Mouse (Mus musculus) MEL (cell line): ENCODE measurements around the gene Rnpepl1. TPM values are rescaled to one million over a fixed set of nuclear protein-coding genes. Genes with fewer than 3 reads are reported as not detected.

Experiments used
- DNase-seq: peaks from one replicate; pipeline ENCODE4 v3.0.0; 2011; ENCODE audit warnings: low read depth, low spot score
- H3K27ac ChIP-seq: 2 replicates; pipeline ENCODE4 v1.5.1; 2012; ENCODE audit warnings: low read depth, mild to moderate bottlenecking, control low read depth, low read length, moderate library complexity; ENCODE audit not compliant: control insufficient read depth
- H3K27me3 ChIP-seq, 2 experiments: fragments of 150-350 bp in 1 of 2; sonication (generic) in 1 of 2; 2 replicates each; pipeline ENCODE4 v1.6.1; 2012; ENCODE audit warnings: low read length in 2 of 2, mild to moderate bottlenecking in 2 of 2, improper control_type of control experiment in 1 of 2, moderate library complexity in 1 of 2; ENCODE audit not compliant: insufficient read depth in 2 of 2, control insufficient read depth in 1 of 2
- H3K36me3 ChIP-seq, 2 experiments: 2 replicates each; pipeline ENCODE4 v1.6.1; 2012 to 2014; ENCODE audit warnings: low read length in 2 of 2, improper control_type of control experiment in 1 of 2, inconsistent platforms in 1 of 2, mild to moderate bottlenecking in 1 of 2; ENCODE audit not compliant: insufficient read depth in 2 of 2, control insufficient read depth in 1 of 2
- H3K4me1 ChIP-seq, 2 experiments: fragments of 150-350 bp in 1 of 2; sonication (generic) in 1 of 2; 2 replicates each; pipeline ENCODE4 v1.6.1; 2012; ENCODE audit warnings: low read length in 2 of 2, improper control_type of control experiment in 1 of 2, mild to moderate bottlenecking in 1 of 2; ENCODE audit not compliant: insufficient read depth in 2 of 2, control insufficient read depth in 1 of 2
- H3K4me3 ChIP-seq, 2 experiments: fragments of 150-350 bp in 1 of 2; sonication (generic) in 1 of 2; 2 replicates each; pipeline ENCODE4 v1.5.1; 2012; ENCODE audit warnings: low read depth in 2 of 2, low read length in 2 of 2, mild to moderate bottlenecking in 2 of 2, moderate library complexity in 2 of 2, control low read depth in 1 of 2, improper control_type of control experiment in 1 of 2; ENCODE audit not compliant: control insufficient read depth in 1 of 2, insufficient read depth in 1 of 2
- H3K79me2 ChIP-seq: 2 replicates; pipeline ENCODE4 v1.6.1; 2012; ENCODE audit warnings: mild to moderate bottlenecking, low read length, moderate library complexity; ENCODE audit not compliant: control insufficient read depth, poor library complexity, insufficient read depth
- H3K9ac ChIP-seq: 2 replicates; pipeline ENCODE4 v1.6.1; 2012; ENCODE audit warnings: low read depth, mild to moderate bottlenecking, control low read depth, low read length, moderate library complexity; ENCODE audit not compliant: control insufficient read depth, poor library complexity, severe bottlenecking
- H3K9me3 ChIP-seq: fragments of 150-350 bp; sonication (generic); replicated peaks from 2 replicates; pipeline ENCODE4 v1.6.1; 2012; ENCODE audit warnings: mild to moderate bottlenecking, low read length, improper control_type of control experiment, moderate library complexity; ENCODE audit not compliant: insufficient read depth
- CHD1 ChIP-seq: IDR thresholded peaks from 2 replicates; pipeline ENCODE4 v1.6.1; 2012; ENCODE audit warnings: low read depth, mild to moderate bottlenecking, inconsistent platforms, low read length, improper control_type of control experiment
- CHD2 ChIP-seq: IDR thresholded peaks from 2 replicates; pipeline ENCODE4 v1.6.1; 2011; ENCODE audit warnings: low read length, improper control_type of control experiment
- CTCF ChIP-seq, 3 experiments: IDR thresholded peaks in 2 of 3; conservative IDR thresholded peaks in 1 of 3; 2 replicates each; pipeline ENCODE4 v1.5.1; 2011 to 2012; ENCODE audit warnings: low read length in 3 of 3, low read depth in 2 of 3, mild to moderate bottlenecking in 2 of 3, improper control_type of control experiment in 1 of 3, inconsistent platforms in 1 of 3, mixed read lengths in 1 of 3, moderate library complexity in 1 of 3; ENCODE audit not compliant: control insufficient read depth in 1 of 3, insufficient read depth in 1 of 3, poor library complexity in 1 of 3, severe bottlenecking in 1 of 3
- E2F4 ChIP-seq: IDR thresholded peaks from 2 replicates; pipeline ENCODE4 v1.6.1; 2011; ENCODE audit warnings: low read depth, low read length, improper control_type of control experiment, borderline replicate concordance
- ELF1 ChIP-seq: IDR thresholded peaks from 2 replicates; pipeline ENCODE4 v1.6.1; 2014; ENCODE audit warnings: low read depth, mild to moderate bottlenecking, inconsistent platforms, low read length, improper control_type of control experiment, moderate library complexity
- ETS1 ChIP-seq: IDR thresholded peaks from 2 replicates; pipeline ENCODE4 v1.6.1; 2012; ENCODE audit warnings: low read depth, mild to moderate bottlenecking, inconsistent platforms, low read length, improper control_type of control experiment, moderate library complexity
- GABPA ChIP-seq: IDR thresholded peaks from 2 replicates; pipeline ENCODE4 v1.6.1; 2012; ENCODE audit warnings: low read depth, mild to moderate bottlenecking, inconsistent platforms, low read length, improper control_type of control experiment, moderate library complexity
- JUND ChIP-seq: IDR thresholded peaks from 2 replicates; pipeline ENCODE4 v1.6.1; 2011; ENCODE audit warnings: low read depth, mild to moderate bottlenecking, improper control_type of control experiment, low read length
- MAFK ChIP-seq: IDR thresholded peaks from 2 replicates; pipeline ENCODE4 v1.6.1; 2011; ENCODE audit warnings: low read depth, mild to moderate bottlenecking, low read length, improper control_type of control experiment, borderline replicate concordance
- MAX ChIP-seq: IDR thresholded peaks from 2 replicates; pipeline ENCODE4 v1.6.1; 2011; ENCODE audit warnings: low read length, improper control_type of control experiment
- MAZ ChIP-seq: IDR thresholded peaks from 2 replicates; pipeline ENCODE4 v1.6.1; 2012; ENCODE audit warnings: low read depth, mild to moderate bottlenecking, inconsistent platforms, low read length, improper control_type of control experiment
- MEF2A ChIP-seq: IDR thresholded peaks from 2 replicates; pipeline ENCODE4 v1.6.1; 2014; ENCODE audit warnings: low read depth, mild to moderate bottlenecking, inconsistent platforms, low read length, improper control_type of control experiment; ENCODE audit not compliant: poor library complexity, insufficient replicate concordance, severe bottlenecking; ENCODE audit errors: extremely low read depth
- MYB ChIP-seq: IDR thresholded peaks from 2 replicates; pipeline ENCODE4 v1.6.1; 2011; ENCODE audit warnings: mild to moderate bottlenecking, low read depth, low read length, improper control_type of control experiment
- MYC ChIP-seq: IDR thresholded peaks from 2 replicates; pipeline ENCODE4 v1.6.1; 2011; ENCODE audit warnings: low read depth, mild to moderate bottlenecking, low read length, improper control_type of control experiment, moderate library complexity
- NRF1 ChIP-seq: IDR thresholded peaks from 2 replicates; pipeline ENCODE4 v1.6.1; 2014; ENCODE audit warnings: low read depth, mild to moderate bottlenecking, inconsistent platforms, low read length, improper control_type of control experiment, moderate library complexity; ENCODE audit not compliant: poor library complexity, insufficient read depth, severe bottlenecking
- POLR2A ChIP-seq, 2 experiments: IDR thresholded peaks; 2 replicates each; pipeline ENCODE4 v1.6.1; 2011 to 2012; ENCODE audit warnings: low read length in 2 of 2, mild to moderate bottlenecking in 2 of 2, control low read depth in 1 of 2, improper control_type of control experiment in 1 of 2, low read depth in 1 of 2, moderate library complexity in 1 of 2; ENCODE audit not compliant: control insufficient read depth in 1 of 2, insufficient read depth in 1 of 2, poor library complexity in 1 of 2
- RCOR1 ChIP-seq: IDR thresholded peaks from 2 replicates; pipeline ENCODE4 v1.6.1; 2012; ENCODE audit warnings: low read depth, mild to moderate bottlenecking, inconsistent platforms, low read length, improper control_type of control experiment
- SIN3A ChIP-seq: IDR thresholded peaks from 2 replicates; pipeline ENCODE4 v1.6.1; 2012; ENCODE audit warnings: low read length, improper control_type of control experiment, inconsistent platforms
- SMC3 ChIP-seq: IDR thresholded peaks from 2 replicates; pipeline ENCODE4 v1.6.1; 2011; ENCODE audit warnings: low read depth, low read length, improper control_type of control experiment
- TAL1 ChIP-seq: IDR thresholded peaks from 2 replicates; pipeline ENCODE4 v1.6.1; 2012; ENCODE audit warnings: mild to moderate bottlenecking, inconsistent platforms, low read length, moderate library complexity, mixed read lengths
- TBP ChIP-seq: IDR thresholded peaks from 2 replicates; pipeline ENCODE4 v1.8.0; 2011; ENCODE audit warnings: low read depth, low read length, improper control_type of control experiment
- TCF12 ChIP-seq: IDR thresholded peaks from 2 replicates; pipeline ENCODE4 v1.6.1; 2014; ENCODE audit warnings: low read depth, mild to moderate bottlenecking, inconsistent platforms, low read length, improper control_type of control experiment, moderate library complexity
- UBTF ChIP-seq: IDR thresholded peaks from 2 replicates; pipeline ENCODE4 v1.6.1; 2012; ENCODE audit warnings: low read depth, mild to moderate bottlenecking, inconsistent platforms, low read length, improper control_type of control experiment, moderate library complexity, borderline replicate concordance; ENCODE audit not compliant: insufficient read depth
- ZC3H11A ChIP-seq: IDR thresholded peaks from 2 replicates; pipeline ENCODE4 v1.6.1; 2012; ENCODE audit warnings: low read depth, mild to moderate bottlenecking, inconsistent platforms, low read length, improper control_type of control experiment
- ZMIZ1 ChIP-seq: IDR thresholded peaks from 2 replicates; pipeline ENCODE4 v1.6.1; 2012; ENCODE audit warnings: low read depth, mild to moderate bottlenecking, inconsistent platforms, low read length, improper control_type of control experiment, moderate library complexity
- polyA plus RNA-seq, 2 experiments: library from polyadenylated mRNA; stranded (reverse) in 1 of 2; unstranded in 1 of 2; fragments of >175 nt in 1 of 2; fragments of >200 nt in 1 of 2; gene quantifications; 2 replicates each; pipeline versions ENCODE4 v1.2.1 to v1.2.4; 2012; ENCODE audit warnings: low replicate concordance in 2 of 2, low read depth in 1 of 2; ENCODE audit not compliant: insufficient read length in 2 of 2, insufficient read depth in 1 of 2, missing spikeins in 1 of 2
- total RNA-seq: library from RNA; depleted of rRNA; stranded (reverse); fragments of 300-350 nt; gene quantifications from 2 replicates; pipeline ENCODE4 v1.2.3, GENCODE M21; 2012

The Rnpepl1 gene
- total and polyA plus RNA-seq, 3 experiments = 31.1 to 91.0 TPM; not detected in 1

DNA sequence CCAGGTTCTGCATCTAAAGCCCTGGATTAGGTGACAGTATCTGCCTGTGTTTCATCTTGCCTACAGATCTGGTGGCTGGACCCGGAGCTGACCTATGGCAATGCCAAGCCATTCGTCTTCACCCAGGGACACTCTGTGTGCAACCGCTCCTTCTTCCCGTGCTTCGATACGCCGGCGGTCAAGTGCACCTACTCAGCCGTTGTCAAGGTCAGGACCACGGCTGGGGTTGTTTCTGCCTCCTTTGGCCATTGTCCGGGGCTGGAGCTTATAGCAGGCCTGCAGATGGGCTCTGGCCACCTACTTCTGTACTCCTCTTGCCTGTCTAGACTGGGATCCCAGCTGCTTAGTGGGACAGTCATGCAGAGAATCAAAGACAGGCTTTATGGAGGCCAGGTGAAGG lies 4.4 kb downstream of the Rnpepl1 start:
- Histone ChIP-seq H3K4me3 (no peak overlapping the region), H3K27me3 (no peaks in the 10 kb centered on the region), H3K4me1 (peaks cover 2 to 15% of the 10 kb centered on the region in 2 experiments; a peak in 2 of 4 replicates), H3K9me3 (no peaks in the 10 kb centered on the region)
- no peak for DNase-seq
- no peak for TF ChIP-seq MYB
- TF ChIP-seq TCF12 = no peak
- no peak for TF ChIP-seq MAFK
- TF ChIP-seq POLR2A (IDR thresholded peaks at IDR 0.05; ENCODE audit: control insufficient read depth in 1 of 2, insufficient read depth in 1 of 2, low read depth in 1 of 2, low read length in 2 of 2, poor library complexity in 1 of 2) = no peak
- no peak for TF ChIP-seq MAZ
- TF ChIP-seq TBP = no peak
- TF ChIP-seq ZMIZ1 = no peak
- no peak for TF ChIP-seq JUND
- no peak for TF ChIP-seq UBTF
- TF ChIP-seq MAX = no peak
- TF ChIP-seq GABPA = no peak
- TF ChIP-seq CHD1 = no peak
- no peak for TF ChIP-seq MYC
- TF ChIP-seq SMC3 = no peak
- TF ChIP-seq, all 39 proteins: peak for 0
- Histone ChIP-seq H3K36me3 (no peaks in the 10 kb centered on the region; a peak in 1 of 4 replicates), H3K9ac (no peak overlapping the region), H3K27ac (no peak overlapping the region), H3K79me2 (peaks cover 21% of the 10 kb centered on the region)

DNA sequence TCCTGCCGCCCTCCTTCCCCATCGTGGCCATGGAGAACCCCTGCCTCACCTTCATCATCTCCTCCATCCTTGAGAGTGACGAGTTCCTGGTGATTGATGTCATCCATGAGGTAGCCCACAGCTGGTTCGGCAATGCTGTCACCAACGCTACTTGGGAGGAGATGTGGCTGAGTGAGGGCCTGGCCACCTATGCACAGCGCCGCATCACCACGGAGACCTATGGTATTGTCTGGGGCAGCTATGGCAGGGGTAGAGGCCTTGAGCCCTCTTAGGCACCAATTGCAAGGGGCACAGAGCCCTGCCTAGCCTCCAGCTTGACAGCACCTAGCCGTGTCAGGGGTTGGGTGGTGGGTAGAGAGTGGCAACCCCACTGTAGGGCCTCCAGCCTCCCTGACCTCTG lies 6.1 kb downstream of the Rnpepl1 start:
- no peak overlapping the region for H3K9ac ChIP-seq
- H3K9me3 ChIP-seq = no peaks in the 10 kb centered on the region
- no peaks in the 10 kb centered on the region; a peak in 1 of 4 replicates for H3K36me3 ChIP-seq
- H3K4me3 ChIP-seq = no peak overlapping the region
- H3K4me1 ChIP-seq = peaks cover 2 to 13% of the 10 kb centered on the region in 2 experiments; a peak in 3 of 4 replicates
- H3K79me2 ChIP-seq = peaks cover 4% of the 10 kb centered on the region; the same call in 1 of the 2 replicates
- no peaks in the 10 kb centered on the region for H3K27me3 ChIP-seq
- DNase-seq = no peak
- no peak for TF ChIP-seq CTCF (IDR thresholded peaks at IDR 0.05 in 2 of 3, conservative IDR thresholded peaks at IDR 0.05 in 1 of 3; ENCODE audit: control insufficient read depth in 1 of 3, insufficient read depth in 1 of 3, low read depth in 2 of 3, low read length in 3 of 3, poor library complexity in 1 of 3, severe bottlenecking in 1 of 3)
- TF ChIP-seq ETS1 = no peak
- TF ChIP-seq TCF12 = no peak
- no peak for TF ChIP-seq MEF2A
- TF ChIP-seq NRF1 = no peak
- no peak for TF ChIP-seq RCOR1
- no peak for TF ChIP-seq MAX
- TF ChIP-seq SMC3 = no peak
- no peak for TF ChIP-seq POLR2A (IDR thresholded peaks at IDR 0.05; ENCODE audit: control insufficient read depth in 1 of 2, insufficient read depth in 1 of 2, low read depth in 1 of 2, low read length in 2 of 2, poor library complexity in 1 of 2)
- no peak for TF ChIP-seq ELF1
- no peak for TF ChIP-seq E2F4
- TF ChIP-seq ZC3H11A = no peak
- TF ChIP-seq TAL1 = no peak
- no peak for TF ChIP-seq CHD2
- no peak for TF ChIP-seq TBP
- no peak for TF ChIP-seq SIN3A
- TF ChIP-seq, all 39 proteins: peak for 0
- no peak overlapping the region for H3K27ac ChIP-seq
